Mouse (Mus musculus) urinary bladder, postnatal 25 days (tissue): ENCODE measurements around the gene Hdac5.
A peak's percentile ranks its signal among the peaks of the same experiment; 100 is the strongest.

Experiments used
- DNase-seq: peaks from one replicate; pipeline ENCODE4 v3.0.0; 2022; ENCODE audit warnings: low spot score

The Hdac5 gene

GRCm38 (mm10) chr11:102236022-102236421 is 6.1 kb upstream of the Hdac5 start:
- DNase-seq = no peak

DNA sequence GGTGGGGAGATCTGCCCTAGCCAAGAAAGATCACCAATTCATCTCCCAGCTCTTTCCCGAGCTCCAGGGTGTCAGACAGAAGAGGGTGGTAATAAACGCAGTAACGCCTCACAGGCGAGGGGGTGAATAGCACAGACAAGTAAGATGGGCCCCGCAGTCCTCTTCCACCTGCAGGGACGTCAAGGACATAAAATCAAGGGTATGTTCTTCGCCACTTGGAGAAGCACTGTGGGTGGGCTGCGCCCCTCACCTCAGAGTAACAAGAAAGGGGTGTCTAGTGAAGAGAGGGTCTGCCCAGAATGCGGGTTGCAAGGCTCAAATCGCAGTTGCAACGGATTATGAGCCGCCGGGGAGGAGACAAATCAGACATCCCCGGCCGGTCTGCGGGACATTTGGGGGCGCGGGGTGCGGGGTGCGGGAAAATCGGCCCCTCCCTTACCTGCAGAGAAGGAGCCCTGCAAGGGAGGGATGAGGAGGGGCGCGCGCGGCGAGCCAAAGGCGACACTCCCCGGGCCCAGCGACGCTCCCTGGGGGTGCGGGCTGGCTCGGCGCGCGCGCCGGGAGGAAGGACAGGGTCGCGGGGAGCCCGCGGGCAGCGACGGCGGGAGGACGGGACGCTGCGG is 524 bp downstream of the Hdac5 start:
- no peak for DNase-seq

- no peak for DNase-seq
Measured at GRCm38 (mm10) chr11:102228646-102229268, 1.2 kb downstream of the Hdac5 start.

DNA sequence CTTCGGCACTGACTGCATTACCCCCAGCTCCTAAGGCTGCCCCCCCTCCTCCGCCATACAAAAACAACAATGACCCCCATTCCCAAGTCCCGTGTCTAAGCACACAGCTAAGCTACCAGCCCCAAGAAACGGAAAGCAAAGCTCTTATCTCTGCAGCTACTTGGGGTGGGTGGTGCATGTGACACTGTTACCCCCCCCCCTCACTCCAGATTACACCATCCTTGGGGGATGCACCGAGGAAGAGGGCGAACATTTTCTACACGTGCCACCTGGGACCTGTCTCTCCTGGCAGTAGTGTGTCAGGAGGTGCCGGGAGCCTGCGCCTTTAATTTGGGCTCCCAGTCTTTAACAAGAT is 1.8 kb downstream of the Hdac5 start:
- no peak for DNase-seq

DNA sequence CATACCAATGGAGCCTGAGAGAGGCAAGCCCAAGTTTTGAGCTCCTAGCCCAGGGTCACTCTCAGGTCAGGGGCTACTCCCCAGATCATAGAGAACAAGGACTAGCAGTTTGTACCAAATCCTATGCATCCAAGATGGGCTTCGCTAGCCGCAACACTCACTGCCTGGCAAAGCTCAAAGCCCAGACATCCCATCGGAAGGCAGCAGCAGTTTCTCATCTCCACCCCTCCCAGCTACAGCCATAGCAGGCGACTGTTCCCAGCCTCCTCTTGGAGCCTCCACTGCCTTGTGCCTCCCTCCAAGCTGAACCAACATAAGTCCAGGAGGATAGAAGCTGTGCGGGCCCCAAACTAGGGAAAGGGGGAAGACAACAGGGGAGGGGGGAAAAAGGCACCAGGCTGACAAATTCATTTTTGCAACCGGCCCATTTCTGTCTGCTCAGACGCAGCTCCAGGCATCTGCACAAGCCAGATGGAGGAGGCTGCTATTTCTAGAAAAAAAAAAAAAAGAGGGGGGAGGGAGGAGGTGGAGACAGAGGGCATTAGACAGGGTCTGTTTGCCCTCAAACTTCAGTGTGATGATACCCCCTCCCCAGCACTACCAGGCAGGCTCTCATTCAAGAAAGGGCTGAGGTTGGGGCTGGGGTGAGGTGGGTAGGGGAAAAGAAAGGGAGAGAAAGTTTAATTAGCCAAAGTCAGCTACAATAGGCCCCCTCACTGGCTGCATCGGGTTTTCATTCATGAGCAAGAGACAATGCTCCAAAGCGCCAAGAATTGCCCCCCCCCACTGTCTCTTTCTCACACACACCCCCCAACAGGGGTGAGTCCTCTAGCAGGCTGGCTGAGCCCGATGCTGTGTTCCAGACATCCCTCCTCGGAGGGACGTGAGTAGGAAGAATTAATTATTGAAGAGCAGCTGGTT is 2.4 kb downstream of the Hdac5 start:
- DNase-seq = no peak

- DNase-seq = no peak
Measured at GRCm38 (mm10) chr11:102226067-102226978, 3.6 kb downstream of the Hdac5 start.

DNA sequence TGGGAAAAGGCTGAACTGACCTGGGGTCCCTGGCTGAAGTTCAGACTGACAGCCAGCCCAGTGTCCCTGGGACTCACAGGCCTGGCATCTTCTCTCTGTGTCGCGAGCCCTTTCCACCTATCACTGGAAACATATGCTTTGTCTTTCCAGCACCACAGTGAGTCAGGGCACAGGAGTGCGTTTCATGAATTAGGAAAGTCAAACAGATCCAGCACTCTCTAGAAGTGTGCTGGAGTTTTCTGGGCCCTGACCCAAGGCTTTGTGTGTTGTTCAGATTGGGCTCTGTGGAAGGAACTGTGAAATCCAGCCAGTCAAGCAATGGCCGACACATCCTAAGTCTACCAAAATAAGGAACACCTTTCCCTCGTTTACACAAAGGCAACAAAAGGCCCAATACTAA is 4.7 kb downstream of the Hdac5 start:
- DNase-seq = no peak

DNA sequence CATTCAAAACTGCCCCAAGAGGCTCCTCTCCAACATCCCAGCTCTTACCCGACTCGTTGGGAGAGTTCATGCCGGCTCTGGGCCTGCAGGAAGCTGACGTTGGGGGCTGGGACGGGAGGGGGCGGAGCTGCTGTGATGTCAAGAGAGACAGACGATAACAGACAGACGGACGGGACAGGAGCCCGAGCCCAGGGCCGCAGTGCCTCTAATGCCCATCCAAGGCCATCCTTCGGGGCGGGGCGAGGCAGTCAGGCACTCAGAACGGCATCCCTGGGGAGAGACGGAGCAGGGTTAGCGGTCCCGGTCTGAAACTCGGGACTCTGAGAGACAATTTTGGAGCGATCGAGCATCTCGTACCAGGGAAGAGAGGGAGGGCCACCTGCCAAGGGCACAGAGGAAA is 5.3 kb downstream of the Hdac5 start:
- no peak for DNase-seq

DNA sequence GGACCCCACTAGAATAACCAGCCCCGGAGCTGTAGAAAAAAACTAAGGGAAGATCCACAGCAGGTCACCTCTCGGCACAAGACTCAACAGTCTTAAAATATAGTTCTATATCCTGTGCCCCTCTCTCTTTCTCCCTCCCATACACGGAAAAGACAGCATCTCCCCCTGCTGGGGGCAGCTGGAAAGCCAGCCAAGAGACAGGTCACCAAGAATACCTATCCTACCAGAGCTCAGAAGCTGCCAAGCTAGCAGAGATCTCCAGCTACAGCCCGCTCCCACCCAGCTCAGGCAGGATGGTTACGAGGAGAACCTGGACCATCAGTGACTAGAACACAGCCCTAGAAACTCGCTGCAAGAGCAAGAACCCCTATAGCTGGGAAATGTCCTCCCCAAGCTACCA is 6.8 kb downstream of the Hdac5 start:
- DNase-seq = no peak

DNA sequence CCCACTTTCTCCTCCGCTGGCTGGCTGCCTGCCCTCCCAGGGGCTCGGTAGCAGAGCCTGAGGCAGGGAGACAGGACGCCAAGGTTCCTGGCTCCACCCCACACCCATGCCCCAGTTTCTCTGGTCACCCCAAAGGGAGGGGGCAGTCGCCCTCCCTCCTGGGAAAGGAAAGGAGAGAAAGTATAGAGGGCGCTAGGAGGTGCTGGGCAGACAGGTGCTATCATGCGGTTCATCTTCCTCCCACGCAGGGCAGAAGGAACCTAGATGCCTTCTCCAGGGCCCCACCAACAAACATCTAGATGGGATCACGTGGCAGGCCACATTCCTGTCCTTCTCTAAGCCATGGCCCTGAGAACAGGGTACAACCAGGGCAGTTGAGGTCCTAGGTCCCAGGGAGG is 8.0 kb downstream of the Hdac5 start:
- no peak for DNase-seq

GRCm38 (mm10) chr11:102221243-102221953 is 8.6 kb downstream of the Hdac5 start:
- no peak for DNase-seq

DNA sequence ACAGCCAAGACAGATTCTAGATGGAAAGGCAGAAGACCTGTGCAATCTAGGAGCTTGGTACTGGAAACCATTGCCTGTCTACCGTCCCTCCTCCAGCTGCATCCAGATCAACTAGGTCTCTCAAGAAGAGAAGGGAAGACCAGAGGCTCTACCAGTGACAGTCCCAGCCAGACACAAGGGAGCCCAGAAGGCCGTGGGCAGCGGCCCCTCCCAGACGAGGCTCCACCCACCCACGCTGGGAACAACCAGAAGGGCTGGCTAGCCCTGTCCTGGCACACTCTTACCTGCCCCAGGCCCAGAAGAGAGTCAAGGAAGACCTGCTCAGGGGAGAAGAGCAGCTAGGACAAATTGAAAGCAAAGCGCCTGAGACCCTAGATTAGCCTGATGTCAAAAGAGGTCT is 9.5 kb downstream of the Hdac5 start:
- no peak for DNase-seq

DNA sequence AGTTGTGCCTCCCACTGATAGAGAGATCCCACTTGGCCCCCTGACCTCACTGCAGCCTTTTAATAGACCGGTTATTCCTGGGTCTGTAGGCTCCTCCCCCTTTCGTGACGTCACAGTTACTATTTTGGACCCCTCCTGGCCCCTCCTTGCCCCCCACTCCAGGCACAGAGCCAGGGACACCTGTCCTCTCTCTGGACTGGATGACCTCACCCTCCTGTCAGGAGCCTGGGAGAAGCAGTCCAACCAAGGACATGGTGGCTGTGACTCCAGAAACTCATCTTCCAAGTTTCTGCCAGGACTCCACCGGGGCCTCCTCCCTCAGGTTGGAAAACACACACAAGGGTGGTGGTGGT is 10.0 kb downstream of the Hdac5 start:
- DNase-seq = no peak

DNA sequence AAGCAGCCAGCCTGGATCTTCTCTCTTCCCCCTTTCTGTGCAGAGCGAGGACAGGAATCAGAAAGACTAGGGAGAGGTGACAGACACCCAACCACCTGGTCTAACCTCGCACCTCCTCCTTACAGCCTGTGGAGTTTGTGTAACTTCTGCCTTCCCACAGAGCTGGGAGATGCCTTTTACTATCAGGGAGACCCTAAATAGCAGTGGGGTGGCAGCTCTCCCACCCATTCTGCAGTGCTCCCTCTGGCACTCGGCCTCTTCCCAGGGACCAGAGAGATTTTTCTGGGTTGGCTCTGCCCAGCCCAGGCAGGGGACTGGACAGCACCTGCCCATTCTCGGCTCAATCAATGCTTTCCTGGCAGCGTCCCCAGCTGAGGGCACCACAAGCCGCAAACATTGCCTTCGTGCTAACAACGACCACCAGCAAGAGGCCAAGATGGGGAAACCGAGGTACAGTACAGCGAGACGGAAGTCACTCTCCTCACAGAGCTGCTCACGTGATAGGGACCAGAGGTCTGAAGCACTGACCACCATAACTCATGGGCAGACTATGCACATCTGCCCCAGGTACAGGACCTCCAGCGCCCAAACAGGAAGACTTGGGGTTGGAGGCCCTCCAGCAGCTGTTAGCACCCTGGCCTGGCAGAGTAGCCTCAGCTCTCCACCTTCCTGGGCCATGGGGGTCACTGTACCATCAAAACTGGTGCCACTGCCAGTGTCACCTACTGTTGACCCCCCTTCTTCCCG is 10.5 kb downstream of the Hdac5 start:
- no peak for DNase-seq

GRCm38 (mm10) chr11:102218783-102219182 is 11.2 kb downstream of the Hdac5 start:
- peak; percentile 87 for DNase-seq

DNA sequence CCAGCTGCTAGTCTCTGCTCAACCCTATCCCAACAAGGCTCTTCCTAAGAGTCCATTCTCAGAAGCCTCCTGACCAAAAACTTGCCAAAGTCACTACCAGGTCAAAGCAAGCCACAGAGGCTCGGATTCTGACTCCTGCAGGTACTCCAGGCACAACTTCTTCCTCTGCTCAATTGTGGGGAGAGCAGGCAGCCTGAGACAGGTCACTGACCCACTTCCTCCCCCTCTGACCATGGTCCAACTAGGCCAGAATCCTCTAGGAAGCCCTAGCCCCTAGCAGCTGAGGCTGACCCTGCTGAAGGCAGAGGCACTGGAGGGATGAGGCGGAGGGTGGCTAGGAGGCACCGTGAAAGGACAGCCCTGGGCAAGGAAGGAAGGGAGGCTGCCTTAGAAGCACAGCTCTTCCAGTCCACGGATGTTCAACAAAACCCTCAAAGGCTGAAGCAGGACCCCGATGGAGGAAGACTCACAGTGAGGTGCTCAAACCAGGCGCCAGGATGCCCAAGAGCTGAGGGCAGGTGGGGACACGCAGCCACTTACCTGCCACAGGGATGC is 12.0 kb downstream of the Hdac5 start:
- DNase-seq = no peak

DNA sequence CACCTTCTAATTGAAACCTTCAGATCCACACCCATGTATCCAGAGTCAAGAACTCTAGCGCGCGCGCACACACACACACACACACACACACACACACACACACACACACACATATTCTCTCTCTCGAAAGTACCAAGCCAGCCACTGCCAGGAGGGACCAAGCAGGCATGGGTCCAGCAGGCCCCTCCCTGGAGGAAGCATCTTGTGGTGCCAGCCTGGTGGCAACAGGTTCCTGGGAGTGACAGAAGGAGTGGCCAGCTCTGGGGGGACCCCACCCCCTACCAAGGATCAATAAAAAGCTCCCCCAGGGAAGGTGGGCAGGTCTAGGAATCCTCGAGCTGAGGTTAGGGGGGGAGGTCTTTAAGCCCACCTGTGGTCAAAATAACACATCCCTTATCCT is 12.6 kb downstream of the Hdac5 start:
- DNase-seq = no peak

- no peak for DNase-seq
Measured at GRCm38 (mm10) chr11:102216886-102217240, 13.1 kb downstream of the Hdac5 start.

DNA sequence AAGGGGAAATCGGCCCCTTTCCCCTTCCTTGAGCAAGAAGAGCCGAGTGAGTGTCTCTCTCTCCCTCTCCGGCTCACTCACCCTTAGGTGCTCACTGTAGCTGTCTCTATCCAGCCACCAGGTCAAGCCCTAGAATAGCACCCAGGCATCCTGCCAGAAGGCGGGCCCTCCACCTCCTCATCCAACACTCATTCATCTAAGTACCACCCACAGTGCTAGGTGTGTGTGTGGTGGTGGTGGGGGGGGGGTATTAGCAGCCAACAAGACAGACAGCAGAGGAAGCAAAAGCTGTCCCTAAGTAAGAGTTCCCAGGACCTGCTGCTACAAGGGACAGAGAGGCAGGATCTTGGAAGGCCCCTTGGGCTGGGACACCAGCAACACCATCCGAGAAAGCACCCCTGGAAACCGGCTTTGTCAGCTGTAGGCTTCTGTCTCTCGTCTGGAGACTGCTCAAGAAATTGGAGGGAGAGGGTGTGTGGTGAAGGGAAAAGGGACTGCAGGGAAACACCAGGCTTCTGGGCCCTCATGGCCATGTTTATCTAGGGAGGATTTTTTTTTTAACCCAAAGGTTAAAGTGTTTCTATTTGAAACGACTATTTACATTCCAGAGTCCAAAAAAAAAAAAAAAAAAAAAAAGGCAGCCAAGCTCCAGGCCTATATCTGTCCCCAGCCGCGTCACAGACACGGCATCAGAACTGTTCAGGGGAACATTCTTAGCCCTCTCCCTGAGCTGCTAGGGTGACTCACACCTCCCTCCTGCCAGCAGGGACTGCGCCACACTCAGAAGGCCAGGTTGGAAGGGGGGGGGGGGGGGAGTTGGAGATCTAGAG is 13.7 kb downstream of the Hdac5 start:
- no peak for DNase-seq

GRCm38 (mm10) chr11:102215511-102215910 is 14.5 kb downstream of the Hdac5 start:
- no peak for DNase-seq
